Mouse (Mus musculus): ENCODE results near the gene Cryba2. TPM values are rescaled to one million over a fixed set of nuclear protein-coding genes. Genes with fewer than 3 reads are reported as not detected.

The Cryba2 gene
- polyA plus RNA-seq (2015; fragmentation: Nextera tagmentation; extraction: Ambion mirVana): 1.7 and 3.0 TPM in 2 replicates

- Histone ChIP-seq H3K4me2 (replicated peaks) (peak within 1 kb of the TSS; percentile 41), H3K27me3 (replicated peaks) (peaks cover 65% of the 10 kb centered on the region), H3K27ac (no peak within 1 kb of the TSS), H3K4me1 (replicated peaks) (peaks cover 9% of the 10 kb centered on the region), H3K4me3 (replicated peaks) (peak within 1 kb of the TSS; percentile 11; the same call in 1 of the 2 replicates), H3K9ac (no peak within 1 kb of the TSS), H3K9me3 (no peaks in the 10 kb centered on the region), H3K36me3 (no peaks in the 10 kb centered on the region)
- ATAC-seq: no peak
- WGBS: 6% methylated on average over 25 of the region's 25 CpGs
Measured at GRCm38 (mm10) chr1:74893134-74893855, at the start of gene Cryba2. Gene Cryba2 (minus strand): TSS chr1:74893143.

- peak overlapping the region; percentile 77 for H3K27ac ChIP-seq
- no peaks in the 10 kb centered on the region for H3K9me3 ChIP-seq
- peak; percentile 92 for ATAC-seq
- WGBS: 30% methylated on average over 12 of the region's 12 CpGs
- no peak overlapping the region for H3K9ac ChIP-seq
- no peak overlapping the region for H3K4me3 ChIP-seq (replicated peaks)
- H3K36me3 ChIP-seq: 0 out of 2 replicates have a peak, but pooled peaks cover 3% of the 10 kb centered on the region
- peak overlapping the region; percentile 22; the same call in 1 of the 2 replicates for H3K4me2 ChIP-seq (replicated peaks)
- peaks cover 4% of the 10 kb centered on the region for H3K27me3 ChIP-seq (replicated peaks)
- peaks cover 8% of the 10 kb centered on the region for H3K4me1 ChIP-seq (replicated peaks)
Measured at GRCm38 (mm10) chr1:74941651-74942360, 48.9 kb upstream of the Cryba2 start.

- H3K9me3 ChIP-seq: no peaks in the 10 kb centered on the region
- H3K27me3 ChIP-seq (replicated peaks): no peaks in the 10 kb centered on the region; the same call in 1 of the 2 replicates
- H3K4me3 ChIP-seq (replicated peaks): no peak overlapping the region
- H3K36me3 ChIP-seq: no peaks in the 10 kb centered on the region
- H3K27ac ChIP-seq: no peak overlapping the region
- no peak overlapping the region for H3K4me2 ChIP-seq (replicated peaks)
- WGBS: 8% methylated on average over 3 of the region's 3 CpGs
- peaks cover 8% of the 10 kb centered on the region for H3K4me1 ChIP-seq (replicated peaks)
- no peak overlapping the region for H3K9ac ChIP-seq
- ATAC-seq: no peak
Measured at GRCm38 (mm10) chr1:74939762-74940161, 46.8 kb upstream of the Cryba2 start.

- no peaks in the 10 kb centered on the region for H3K36me3 ChIP-seq
- no peak overlapping the region for H3K4me3 ChIP-seq (replicated peaks)
- no peak overlapping the region for H3K9ac ChIP-seq
- no peaks in the 10 kb centered on the region for H3K27me3 ChIP-seq (replicated peaks)
- peak overlapping the region; percentile 48 for H3K4me2 ChIP-seq (replicated peaks)
- H3K9me3 ChIP-seq: no peaks in the 10 kb centered on the region
- H3K27ac ChIP-seq: peak overlapping the region; percentile 85
- 35% methylated on average over 12 of the region's 12 CpGs for WGBS
- no peaks in the 10 kb centered on the region for H3K4me1 ChIP-seq (replicated peaks)
- peak; percentile 84 for ATAC-seq
Measured at GRCm38 (mm10) chr1:74936221-74936830, 43.4 kb upstream of the Cryba2 start.

GRCm38 (mm10) chr1:74935402-74935801 is 42.5 kb upstream of the Cryba2 start, which contains the start of gene Cfap65:
Gene Cfap65 (minus strand): TSS chr1:74935599.
- no peaks in the 10 kb centered on the region for H3K27me3 ChIP-seq (replicated peaks)
- no peak within 1 kb of the TSS; the same call in 1 of the 2 replicates for H3K4me3 ChIP-seq (replicated peaks)
- no peaks in the 10 kb centered on the region for H3K9me3 ChIP-seq
- H3K36me3 ChIP-seq: no peaks in the 10 kb centered on the region
- no peaks in the 10 kb centered on the region for H3K4me1 ChIP-seq (replicated peaks)
- 1% methylated on average over 18 of the region's 18 CpGs for WGBS
- H3K27ac ChIP-seq: peak within 1 kb of the TSS; percentile 85
- ATAC-seq: peak; percentile 68; the same call in 1 of the 2 replicates
- peak within 1 kb of the TSS; percentile 55 for H3K4me2 ChIP-seq (replicated peaks)
- H3K9ac ChIP-seq: no peak within 1 kb of the TSS

- Histone ChIP-seq H3K27ac (no peak overlapping the region), H3K36me3 (no peaks in the 10 kb centered on the region), H3K4me3 (replicated peaks) (no peak overlapping the region), H3K4me1 (replicated peaks) (0 out of 2 replicates have a peak, but pooled peaks cover 4% of the 10 kb centered on the region), H3K9me3 (no peaks in the 10 kb centered on the region), H3K27me3 (replicated peaks) (no peaks in the 10 kb centered on the region; the same call in 1 of the 2 replicates), H3K9ac (no peak overlapping the region), H3K4me2 (replicated peaks) (no peak overlapping the region)
- WGBS: 71% methylated on average over 9 of the region's 9 CpGs
- peak; percentile 73 for ATAC-seq
Measured at GRCm38 (mm10) chr1:74927621-74928296, 34.8 kb upstream of the Cryba2 start.

- H3K4me1 ChIP-seq (replicated peaks): 0 out of 2 replicates have a peak, but pooled peaks cover 4% of the 10 kb centered on the region
- no peak overlapping the region for H3K4me2 ChIP-seq (replicated peaks)
- WGBS: 36% methylated on average over 6 of the region's 6 CpGs
- no peaks in the 10 kb centered on the region; the same call in 1 of the 2 replicates for H3K27me3 ChIP-seq (replicated peaks)
- H3K36me3 ChIP-seq: no peaks in the 10 kb centered on the region
- H3K9ac ChIP-seq: no peak overlapping the region
- H3K9me3 ChIP-seq: no peaks in the 10 kb centered on the region
- no peak overlapping the region for H3K4me3 ChIP-seq (replicated peaks)
- H3K27ac ChIP-seq: no peak overlapping the region
- ATAC-seq: peak; percentile 58
Measured at GRCm38 (mm10) chr1:74926721-74927120, 33.8 kb upstream of the Cryba2 start.

GRCm38 (mm10) chr1:74924464-74924863 is 31.5 kb upstream of the Cryba2 start:
- WGBS: 61% methylated on average over 4 of the region's 4 CpGs
- no peak for ATAC-seq

GRCm38 (mm10) chr1:74915706-74916105 is 22.8 kb upstream of the Cryba2 start:
- H3K9me3 ChIP-seq: no peaks in the 10 kb centered on the region
- no peak for ATAC-seq
- 20% methylated on average over 13 of the region's 13 CpGs for WGBS
- H3K4me1 ChIP-seq (replicated peaks): no peaks in the 10 kb centered on the region
- H3K4me3 ChIP-seq (replicated peaks): no peak overlapping the region
- H3K36me3 ChIP-seq: no peaks in the 10 kb centered on the region
- H3K27ac ChIP-seq: no peak overlapping the region
- no peak overlapping the region for H3K4me2 ChIP-seq (replicated peaks)
- no peak overlapping the region for H3K9ac ChIP-seq
- H3K27me3 ChIP-seq (replicated peaks): peaks cover 3% of the 10 kb centered on the region; the same call in 1 of the 2 replicates

More at GRCm38 (mm10) chr1:74924464-74924863, 31.5 kb upstream of the Cryba2 start:
- Histone ChIP-seq H3K9ac (no peak overlapping the region), H3K27me3 (replicated peaks) (no peaks in the 10 kb centered on the region; the same call in 1 of the 2 replicates), H3K36me3 (no peaks in the 10 kb centered on the region), H3K27ac (no peak overlapping the region), H3K4me3 (replicated peaks) (no peak overlapping the region), H3K9me3 (no peaks in the 10 kb centered on the region), H3K4me1 (replicated peaks) (0 out of 2 replicates have a peak, but pooled peaks cover 4% of the 10 kb centered on the region), H3K4me2 (replicated peaks) (no peak overlapping the region)

- ATAC-seq: no peak
- Histone ChIP-seq H3K4me1 (replicated peaks) (peaks cover 15% of the 10 kb centered on the region; the same call in 1 of the 2 replicates), H3K9ac (no peak overlapping the region), H3K27me3 (replicated peaks) (peaks cover 37% of the 10 kb centered on the region), H3K4me3 (replicated peaks) (no peak overlapping the region), H3K9me3 (no peaks in the 10 kb centered on the region), H3K36me3 (no peaks in the 10 kb centered on the region), H3K4me2 (replicated peaks) (no peak overlapping the region), H3K27ac (no peak overlapping the region)
- 20% methylated on average over 6 of the region's 6 CpGs for WGBS
Measured at GRCm38 (mm10) chr1:74902191-74902590, 9.2 kb upstream of the Cryba2 start.

GRCm38 (mm10) chr1:74901686-74902085 is 8.7 kb upstream of the Cryba2 start:
- no peak overlapping the region for H3K27ac ChIP-seq
- no peak for ATAC-seq
- peaks cover 15% of the 10 kb centered on the region; the same call in 1 of the 2 replicates for H3K4me1 ChIP-seq (replicated peaks)
- H3K9me3 ChIP-seq: no peaks in the 10 kb centered on the region
- H3K9ac ChIP-seq: no peak overlapping the region
- WGBS: 17% methylated on average over 3 of the region's 3 CpGs
- H3K4me3 ChIP-seq (replicated peaks): no peak overlapping the region
- H3K36me3 ChIP-seq: no peaks in the 10 kb centered on the region
- H3K27me3 ChIP-seq (replicated peaks): peaks cover 37% of the 10 kb centered on the region
- no peak overlapping the region for H3K4me2 ChIP-seq (replicated peaks)

Data from intestine, embryonic 15.5 days (tissue).